Mouse (Mus musculus) bone marrow macrophage, adult 2 months (primary cell): ENCODE data around the gene Vsx2. TPM values are rescaled to one million over a fixed set of nuclear protein-coding genes. Genes with fewer than 3 reads are reported as not detected.

ENCODE experiments used
- H3K27ac ChIP-seq: 2 replicates; pipeline ENCODE4 v1.5.1; 2012; ENCODE audit warnings: low read depth, low read length; ENCODE audit not compliant: insufficient read depth
- H3K4me1 ChIP-seq: 2 replicates; pipeline ENCODE4 v1.6.1; 2012; ENCODE audit warnings: low read length; ENCODE audit not compliant: control insufficient read depth, insufficient read depth
- H3K4me3 ChIP-seq: 2 replicates; pipeline ENCODE4 v1.5.1; 2012; ENCODE audit warnings: mild to moderate bottlenecking, low read length, moderate library complexity; ENCODE audit not compliant: insufficient read depth
- CTCF ChIP-seq: IDR thresholded peaks from 2 replicates; pipeline ENCODE4 v1.5.1; 2012; ENCODE audit warnings: low read depth, mild to moderate bottlenecking, low read length, moderate library complexity
- POLR2A ChIP-seq: IDR thresholded peaks from 2 replicates; pipeline ENCODE4 v1.6.1; 2012; ENCODE audit warnings: mild to moderate bottlenecking, low read depth, low read length, borderline replicate concordance
- polyA plus RNA-seq: library from polyadenylated mRNA; stranded (reverse); fragments of >200 nt; gene quantifications from 2 replicates; pipeline ENCODE4 v1.2.4, GENCODE M21; 2012; ENCODE audit not compliant: missing spikeins, insufficient read depth, insufficient read length

Gene Vsx2
- polyA plus RNA-seq, 1 experiment: not detected

GRCm38 (mm10) chr12:84541391-84541958 is 28.1 kb upstream of the Vsx2 start:
- no peaks in the 10 kb centered on the region for H3K4me1 ChIP-seq
- no peak overlapping the region for H3K4me3 ChIP-seq
- no peak overlapping the region for H3K27ac ChIP-seq
- no peak for TF ChIP-seq POLR2A
- no peak for TF ChIP-seq CTCF

- no peak for TF ChIP-seq POLR2A
- peak; percentile 52 for TF ChIP-seq CTCF
- Histone ChIP-seq H3K4me1 (no peaks in the 10 kb centered on the region), H3K27ac (no peak overlapping the region), H3K4me3 (no peak overlapping the region)
Measured at GRCm38 (mm10) chr12:84546028-84546427, 23.5 kb upstream of the Vsx2 start.

- no peak for TF ChIP-seq CTCF
- TF ChIP-seq POLR2A: no peak
- Histone ChIP-seq H3K4me1 (no peaks in the 10 kb centered on the region), H3K27ac (no peak overlapping the region), H3K4me3 (no peak overlapping the region)
Measured at GRCm38 (mm10) chr12:84546577-84547085, 22.9 kb upstream of the Vsx2 start.

- no peak for TF ChIP-seq POLR2A
- no peak for TF ChIP-seq CTCF
- Histone ChIP-seq H3K4me3 (no peak overlapping the region), H3K4me1 (no peaks in the 10 kb centered on the region), H3K27ac (no peak overlapping the region)
Measured at GRCm38 (mm10) chr12:84548251-84548650, 21.3 kb upstream of the Vsx2 start.

- no peaks in the 10 kb centered on the region for H3K4me1 ChIP-seq
- no peak overlapping the region for H3K4me3 ChIP-seq
- no peak for TF ChIP-seq POLR2A
- no peak for TF ChIP-seq CTCF
- no peak overlapping the region for H3K27ac ChIP-seq
Measured at GRCm38 (mm10) chr12:84555218-84555617, 14.3 kb upstream of the Vsx2 start.

GRCm38 (mm10) chr12:84562558-84562957 is 7.0 kb upstream of the Vsx2 start:
- no peak overlapping the region for H3K27ac ChIP-seq
- no peak for TF ChIP-seq CTCF
- no peak for TF ChIP-seq POLR2A
- H3K4me1 ChIP-seq: peaks cover 3% of the 10 kb centered on the region; the same call in 1 of the 2 replicates
- no peak overlapping the region for H3K4me3 ChIP-seq

- no peak overlapping the region for H3K4me3 ChIP-seq
- TF ChIP-seq POLR2A (no peak), CTCF (no peak)
- peaks cover 3% of the 10 kb centered on the region; the same call in 1 of the 2 replicates for H3K4me1 ChIP-seq
- no peak overlapping the region for H3K27ac ChIP-seq
Measured at GRCm38 (mm10) chr12:84567576-84567975, 2.0 kb upstream of the Vsx2 start.

- TF ChIP-seq POLR2A: no peak
- no peak for TF ChIP-seq CTCF
- Histone ChIP-seq H3K27ac (no peak overlapping the region), H3K4me3 (no peak overlapping the region)
Measured at GRCm38 (mm10) chr12:84569976-84570693, 573 bp downstream of the Vsx2 start.

GRCm38 (mm10) chr12:84570694-84571415 is 1.3 kb downstream of the Vsx2 start:
- Histone ChIP-seq H3K27ac (no peak overlapping the region), H3K4me3 (no peak overlapping the region), H3K4me1 (peaks cover 3% of the 10 kb centered on the region; the same call in 1 of the 2 replicates)
- TF ChIP-seq CTCF (no peak), POLR2A (no peak)

More at GRCm38 (mm10) chr12:84569976-84570693, 573 bp downstream of the Vsx2 start:
- H3K4me1 ChIP-seq: peaks cover 3% of the 10 kb centered on the region; the same call in 1 of the 2 replicates
